Mouse (Mus musculus) Muller cell, postnatal 12 days (primary cell): Measurements from ENCODE around the gene Slc44a5.
"Not testable (repeated sequence)": the region's sequence is repeated elsewhere in the genome, so short reads cannot be mapped to it uniquely, and the experiment has no call there.

Source experiments
- DNase-seq: peaks from one replicate; pipeline ENCODE4 v3.0.0-alpha.2; 2015; ENCODE audit errors: inconsistent ontology term

The Slc44a5 gene

DNA sequence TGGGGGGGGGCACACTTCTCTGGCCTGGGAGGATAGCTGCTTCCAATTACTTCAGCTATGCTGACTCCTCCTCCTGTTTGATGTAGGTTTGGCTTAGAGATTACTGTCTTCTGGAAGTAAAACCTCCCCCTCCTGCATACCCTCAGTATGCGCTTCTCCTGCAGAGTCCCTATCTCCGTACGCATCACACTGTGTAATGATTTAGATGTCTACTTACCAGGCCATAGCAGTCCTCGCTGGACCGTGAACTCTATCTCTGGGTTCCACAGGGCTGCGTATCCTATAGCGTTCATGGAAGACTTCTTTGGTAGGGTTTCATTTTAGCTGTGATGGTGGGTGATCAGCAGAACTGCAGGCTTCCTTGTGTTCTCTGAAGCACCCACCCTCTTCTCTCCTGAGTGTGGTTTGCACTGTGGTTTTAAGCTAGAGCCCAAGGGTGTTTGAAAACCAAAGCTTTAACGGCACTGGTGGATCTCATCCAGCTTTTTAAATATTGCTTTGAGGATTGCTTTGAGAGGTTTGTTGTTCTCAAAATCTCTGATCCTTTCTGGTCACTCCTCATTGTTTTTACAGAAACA, 120.6 kb downstream of the Slc44a5 start:
- no peak for DNase-seq

GRCm38 (mm10) chr3:154101671-154102070, 128.4 kb downstream of the Slc44a5 start:
- DNase-seq = no peak

DNA sequence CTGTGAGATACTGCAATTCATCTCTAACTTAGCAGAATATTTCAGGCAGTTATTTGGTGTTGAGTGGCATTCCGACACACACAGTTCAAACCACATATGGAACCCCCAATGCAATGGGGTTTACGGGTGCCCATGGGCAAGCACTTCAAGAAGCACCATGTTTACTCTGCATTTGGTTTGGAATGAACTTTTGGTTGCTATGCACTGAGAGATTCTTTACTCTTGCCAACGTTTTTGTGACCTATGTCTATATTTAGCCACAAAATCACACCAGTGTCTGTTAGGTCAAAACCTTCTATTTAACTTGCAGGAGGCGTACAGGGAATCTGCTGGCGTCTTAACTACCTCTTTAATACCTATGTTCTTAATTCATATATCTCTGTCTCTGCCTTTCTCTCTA, 137.3 kb downstream of the Slc44a5 start:
- DNase-seq = no peak

DNA sequence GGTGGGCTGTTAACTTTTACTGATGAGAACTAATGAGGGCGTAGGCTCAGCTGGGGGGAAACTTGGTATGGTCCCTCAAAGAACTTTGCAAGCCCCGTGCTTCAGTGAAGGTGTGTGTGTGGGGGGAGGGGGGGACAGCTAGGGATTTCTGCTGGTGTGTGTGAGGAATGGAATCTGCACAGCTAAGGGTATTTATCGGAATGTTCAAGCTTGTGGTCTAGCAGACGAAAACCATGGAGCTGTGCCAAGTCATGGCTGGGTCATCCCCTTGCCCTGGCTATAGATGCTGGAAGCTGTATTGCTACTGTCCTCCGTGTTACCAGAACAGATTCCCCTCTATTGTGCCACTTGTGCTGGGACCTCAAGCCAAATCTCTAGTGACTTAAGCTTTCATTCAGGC, 138.0 kb downstream of the Slc44a5 start:
- DNase-seq = peak; percentile 74

- DNase-seq = no peak
These were observed 141.8 kb downstream of the Slc44a5 start for GRCm38 (mm10) chr3:154114991-154115390.

DNA sequence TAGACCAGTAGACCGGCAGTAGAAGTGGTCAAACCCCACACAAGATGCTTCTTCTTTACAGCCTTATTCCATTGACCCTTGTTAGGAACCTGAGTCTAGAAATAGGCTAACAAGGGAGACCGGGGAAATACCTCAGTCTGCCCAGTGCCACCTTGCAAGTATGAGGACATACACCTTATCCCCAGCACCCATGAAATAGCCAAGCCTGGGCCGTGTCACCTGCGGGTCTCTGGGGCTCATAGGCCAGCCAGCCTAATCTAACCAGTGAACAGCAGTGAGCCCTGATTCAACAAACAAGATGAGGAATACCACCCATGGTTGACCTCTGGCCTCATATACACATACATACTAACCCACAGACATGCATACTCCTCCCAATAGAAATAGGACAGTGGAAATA, 142.2 kb downstream of the Slc44a5 start:
- DNase-seq = no peak

DNA sequence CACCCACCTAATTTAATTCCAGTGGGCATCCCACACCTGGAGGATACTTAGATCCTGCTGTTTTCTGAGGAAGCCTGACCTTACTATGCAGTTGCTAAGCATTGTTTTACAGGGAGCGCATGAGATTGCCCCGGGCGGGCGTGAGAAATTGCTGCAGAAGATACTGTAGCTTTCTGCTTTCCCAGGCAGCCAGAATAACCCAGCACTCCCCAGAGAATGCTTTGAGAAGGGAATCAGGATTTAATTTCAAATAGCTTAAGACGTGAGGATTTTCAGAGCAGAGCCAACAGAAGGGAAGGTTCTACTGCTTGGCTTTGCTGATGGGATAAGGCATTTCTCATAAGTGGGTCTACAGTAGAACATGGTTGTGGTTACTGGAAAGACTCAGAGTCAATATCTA, 142.8 kb downstream of the Slc44a5 start:
- DNase-seq = no peak

DNA sequence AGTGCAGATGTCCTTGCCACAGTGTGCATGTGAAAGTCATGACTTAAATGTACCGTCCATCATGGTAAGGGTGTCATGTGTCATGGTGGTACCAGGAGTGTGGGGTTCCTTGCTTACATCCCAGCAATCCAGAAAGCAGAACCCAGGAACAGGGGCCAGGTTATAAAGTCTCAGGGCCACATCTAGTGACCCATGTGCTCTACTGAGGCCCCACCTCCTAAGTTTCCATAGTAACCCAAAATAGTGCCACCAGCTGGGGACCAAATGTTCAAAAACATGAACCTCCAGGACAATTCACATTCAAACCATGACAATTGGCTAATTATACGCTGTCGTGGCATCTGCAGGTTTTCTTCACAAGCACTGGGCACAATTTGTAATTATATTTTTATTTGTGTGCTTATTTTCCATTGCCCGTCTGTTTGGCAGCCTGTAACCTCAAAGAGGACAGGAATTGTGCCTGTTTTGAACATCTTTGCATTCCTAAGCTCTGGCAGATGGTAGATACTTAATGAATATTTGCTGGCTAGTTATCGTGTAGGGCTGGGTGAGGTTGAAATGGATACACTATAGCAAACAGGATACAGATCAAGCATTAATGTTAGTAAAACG, 145.9 kb downstream of the Slc44a5 start:
- DNase-seq = peak; percentile 56

DNA sequence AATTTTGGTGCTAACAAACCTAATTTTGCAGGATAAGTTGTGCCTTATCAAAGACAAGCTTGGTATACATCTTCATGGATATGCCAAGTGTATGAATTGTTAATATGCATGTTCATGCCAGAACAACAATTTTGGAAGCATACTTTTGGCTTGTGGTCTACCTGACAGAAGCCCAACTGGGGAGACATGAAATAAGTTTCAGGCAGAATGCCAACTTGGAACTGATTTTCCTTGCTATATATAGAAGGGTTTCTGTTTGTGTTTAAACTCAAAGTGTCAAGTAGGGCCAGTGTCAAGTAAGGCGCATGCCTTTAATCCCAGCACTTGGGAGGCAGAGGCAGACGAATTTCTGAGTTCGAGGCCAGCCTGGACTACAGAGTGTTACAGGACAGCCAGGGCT, 149.3 kb downstream of the Slc44a5 start:
- no peak for DNase-seq

DNA sequence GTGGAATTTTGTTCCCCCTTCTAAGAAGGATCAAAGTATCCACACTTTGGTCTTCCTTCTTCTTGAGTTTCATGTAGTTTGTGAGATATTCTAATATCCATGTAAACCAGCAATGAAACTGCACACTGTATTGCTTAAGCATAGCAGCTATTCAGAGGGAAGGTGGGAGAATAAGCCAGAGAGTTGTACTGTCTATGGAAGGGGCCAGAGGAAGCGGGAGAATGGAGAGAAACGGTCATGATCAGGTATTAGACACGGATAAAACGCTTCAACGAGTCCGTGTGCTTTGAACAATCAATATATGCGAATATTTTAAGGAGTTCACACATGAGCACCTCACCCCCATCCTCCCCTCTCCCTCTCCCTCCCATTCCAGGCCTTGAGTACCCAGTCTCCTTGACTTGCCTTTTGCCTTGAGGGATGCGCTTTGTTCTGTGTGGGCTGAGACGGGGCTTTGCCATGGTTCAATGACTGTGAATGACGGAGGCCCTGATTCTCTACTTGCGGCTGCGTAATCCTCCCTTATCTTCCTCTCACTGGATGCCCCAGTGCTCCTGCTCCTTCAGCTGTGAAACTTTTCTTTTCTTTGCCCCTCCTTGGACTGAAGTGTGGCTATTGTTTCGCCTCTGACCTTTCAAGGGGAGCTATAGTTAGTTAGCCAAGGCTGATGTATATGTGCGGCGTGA, 151.8 kb downstream of the Slc44a5 start:
- DNase-seq = peak; percentile 31

GRCm38 (mm10) chr3:154125768-154126376, 152.6 kb downstream of the Slc44a5 start:
- DNase-seq = peak; percentile 54

DNA sequence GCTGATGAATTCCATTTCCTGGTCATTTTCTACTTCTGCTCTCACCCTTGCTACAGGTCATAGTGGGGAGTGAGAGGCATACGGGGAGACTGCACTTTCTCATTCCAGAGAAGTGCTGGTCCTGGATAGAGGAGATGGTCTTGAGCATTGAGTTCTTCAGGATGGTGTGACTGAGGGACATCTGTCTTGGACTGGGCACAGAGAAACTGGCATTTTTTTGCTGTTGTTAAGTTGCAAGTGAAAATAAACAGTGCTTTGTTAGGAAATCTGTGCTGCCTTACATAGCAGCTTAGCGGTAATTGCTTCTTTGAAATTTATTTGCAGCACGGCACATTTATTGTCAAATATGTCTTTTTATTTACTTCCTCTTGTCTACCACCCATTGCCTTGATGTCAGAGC, 154.0 kb downstream of the Slc44a5 start:
- no peak for DNase-seq

- DNase-seq = peak; percentile 89
These were observed 155.8 kb downstream of the Slc44a5 start for GRCm38 (mm10) chr3:154129036-154129435.

DNA sequence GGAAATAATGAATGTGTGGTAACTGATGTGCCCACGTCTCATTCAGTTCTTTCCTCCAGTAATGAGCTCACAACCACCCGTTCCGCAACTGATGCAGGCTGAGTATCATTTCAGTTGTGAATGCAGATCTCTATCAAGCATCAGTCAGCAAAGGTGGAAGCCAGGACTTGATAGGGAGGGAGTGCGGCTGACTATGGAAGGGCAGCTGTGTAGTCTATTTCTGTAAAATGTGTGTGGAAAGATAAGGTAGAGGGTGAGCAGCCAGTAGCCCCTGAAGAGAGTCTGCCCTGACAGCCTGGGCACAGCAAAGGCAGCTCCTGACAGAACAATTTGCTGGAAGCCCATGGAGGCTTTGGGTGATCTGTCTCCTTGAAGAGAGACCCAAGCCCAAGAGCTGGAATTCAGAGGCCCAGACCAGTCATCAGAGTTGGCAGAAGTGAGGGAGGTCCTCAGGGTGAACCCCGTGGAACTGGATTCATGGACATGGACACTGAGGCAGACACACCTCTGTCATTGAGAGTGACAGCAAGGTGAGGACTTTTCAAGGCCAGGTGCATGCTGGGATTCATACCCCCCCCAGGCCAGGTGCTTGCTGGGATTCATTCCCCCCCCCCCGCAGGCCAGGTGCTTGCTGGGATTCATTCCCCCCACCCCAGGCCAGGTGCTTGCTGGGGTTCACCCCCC, 157.3 kb downstream of the Slc44a5 start:
- no peak for DNase-seq

- DNase-seq = peak; percentile 67
These were observed 160.8 kb downstream of the Slc44a5 start for GRCm38 (mm10) chr3:154133986-154134385.

DNA sequence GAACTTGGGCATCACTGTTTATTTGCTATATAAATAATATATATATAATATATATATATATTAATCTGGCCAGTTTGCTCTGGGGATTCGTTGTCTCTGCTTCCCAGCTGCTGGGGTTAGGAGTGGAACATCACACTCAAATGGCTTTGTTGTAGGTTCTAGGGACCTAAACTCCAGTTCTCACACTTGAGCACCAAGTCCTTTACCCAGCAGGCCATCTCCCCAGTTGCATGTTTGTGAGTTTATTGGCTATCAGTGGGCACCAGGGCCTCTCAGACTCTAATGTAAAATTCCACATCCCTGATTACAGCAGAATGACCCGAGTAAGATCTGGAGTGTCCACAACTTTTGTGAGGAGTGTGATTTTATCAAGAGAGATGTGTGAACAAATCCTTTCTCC, 161.5 kb downstream of the Slc44a5 start:
- no peak for DNase-seq

- DNase-seq = no peak
These were observed 163.3 kb downstream of the Slc44a5 start for GRCm38 (mm10) chr3:154136501-154136900.

GRCm38 (mm10) chr3:154141346-154141745, 168.1 kb downstream of the Slc44a5 start:
- DNase-seq = no peak

DNA sequence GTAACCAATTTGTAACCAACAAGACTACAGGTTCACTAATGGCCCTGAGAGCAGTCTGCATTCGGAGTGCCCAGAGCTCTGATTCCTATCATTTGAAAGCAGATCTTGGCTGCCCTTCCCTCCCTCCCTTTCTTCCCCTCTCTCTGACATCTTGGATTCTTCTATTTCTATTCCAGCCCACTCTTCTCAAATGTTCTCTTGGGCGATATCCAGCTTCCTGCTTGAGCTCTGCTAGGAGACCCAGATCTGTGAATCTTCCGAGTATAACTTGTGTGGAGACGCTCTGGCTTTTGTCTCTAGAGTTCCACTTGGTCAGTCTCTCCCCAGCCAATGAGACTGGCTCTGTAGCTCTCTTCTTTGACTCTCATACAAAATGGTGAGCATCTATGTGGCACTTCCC, 169.4 kb downstream of the Slc44a5 start:
- DNase-seq = no peak

DNA sequence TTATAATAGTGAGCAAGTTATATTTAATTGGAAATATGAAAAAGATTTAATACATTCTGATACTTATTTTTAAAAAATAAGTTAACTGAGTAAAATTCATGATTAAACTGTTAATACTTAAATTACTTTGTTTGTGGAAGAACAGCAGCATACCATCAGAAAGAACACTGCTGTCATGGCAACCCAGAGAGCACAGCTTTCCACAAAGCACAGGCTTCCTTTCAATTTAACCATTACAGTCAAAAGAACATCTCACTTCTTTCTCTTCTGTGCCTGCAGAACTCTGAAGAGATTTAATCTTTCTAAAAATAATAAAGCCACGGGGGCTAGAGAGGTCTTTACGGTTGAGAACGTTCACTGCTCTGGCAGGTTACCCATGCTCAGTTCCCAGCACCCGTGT, 172.5 kb downstream of the Slc44a5 start:
- DNase-seq = no peak

- no peak for DNase-seq
These were observed 176.5 kb downstream of the Slc44a5 start for GRCm38 (mm10) chr3:154149778-154150177.

DNA sequence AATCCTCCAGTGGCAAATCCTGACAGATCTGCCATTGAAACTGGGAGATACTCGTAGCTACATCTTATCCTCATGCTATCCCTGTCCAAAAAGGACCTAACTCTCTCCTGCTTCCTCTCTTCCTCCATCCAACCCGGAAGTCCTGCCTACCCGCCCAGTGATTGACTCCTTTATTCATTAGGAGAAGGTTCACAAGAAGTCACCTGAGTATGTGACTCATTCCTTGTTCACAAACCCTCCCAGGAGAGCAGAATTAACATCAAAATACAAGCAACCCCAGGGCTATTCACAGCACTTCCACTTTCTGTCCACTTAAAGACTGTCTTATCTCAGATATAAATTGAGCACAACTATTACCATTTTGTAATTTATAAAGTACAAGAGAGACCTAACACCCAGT, 180.3 kb downstream of the Slc44a5 start:
- DNase-seq = not testable (repeated sequence)
